Mouse (Mus musculus): Measurements from ENCODE around the gene Pkn1.

The Pkn1 gene

GRCm38 (mm10) chr8:83652744-83653661 is 46.0 kb downstream of the Pkn1 start:
- DNase-seq (ENCODE audit: low read depth) = peak; percentile 63

GRCm38 (mm10) chr8:83652030-83652743 is 46.8 kb downstream of the Pkn1 start, which contains the start of gene Gipc1:
TSS of gene Gipc1 (plus strand) at chr8:83652677.
- DNase-seq (ENCODE audit: low read depth) = peak; percentile 97

- DNase-seq (ENCODE audit: low read depth) = no peak
Observed at GRCm38 (mm10) chr8:83649699-83650098, 49.3 kb downstream of the Pkn1 start.

GRCm38 (mm10) chr8:83648031-83648430 is 50.9 kb downstream of the Pkn1 start:
- DNase-seq (ENCODE audit: low read depth) = no peak

- no peak for DNase-seq (ENCODE audit: low read depth)
Observed at GRCm38 (mm10) chr8:83647511-83647910, 51.5 kb downstream of the Pkn1 start.

- DNase-seq (ENCODE audit: low read depth) = no peak
Observed at GRCm38 (mm10) chr8:83639649-83640048, 59.3 kb downstream of the Pkn1 start.

GRCm38 (mm10) chr8:83638856-83639255 is 60.1 kb downstream of the Pkn1 start:
- no peak for DNase-seq (ENCODE audit: low read depth)

GRCm38 (mm10) chr8:83632083-83632707 is 66.8 kb downstream of the Pkn1 start:
- DNase-seq (ENCODE audit: low read depth) = no peak

- DNase-seq (ENCODE audit: low read depth) = no peak
Observed at GRCm38 (mm10) chr8:83625676-83626299, 73.2 kb downstream of the Pkn1 start.

- peak; percentile 41 for DNase-seq (ENCODE audit: low read depth)
Observed at GRCm38 (mm10) chr8:83624739-83625138, 74.2 kb downstream of the Pkn1 start.

- no peak for DNase-seq (ENCODE audit: low read depth)
Observed at GRCm38 (mm10) chr8:83623549-83623948, 75.4 kb downstream of the Pkn1 start.

- DNase-seq (ENCODE audit: low read depth) = peak; percentile 92
Observed at GRCm38 (mm10) chr8:83622389-83622989, 76.5 kb downstream of the Pkn1 start.

GRCm38 (mm10) chr8:83621691-83622388 is 77.1 kb downstream of the Pkn1 start:
- DNase-seq (ENCODE audit: low read depth) = no peak

GRCm38 (mm10) chr8:83619568-83620285 is 79.3 kb downstream of the Pkn1 start:
- DNase-seq (ENCODE audit: low read depth) = no peak

- no peak for DNase-seq (ENCODE audit: low read depth)
Observed at GRCm38 (mm10) chr8:83618566-83618965, 80.4 kb downstream of the Pkn1 start.

- no peak for DNase-seq (ENCODE audit: low read depth)
Observed at GRCm38 (mm10) chr8:83617111-83617510, 81.9 kb downstream of the Pkn1 start.

GRCm38 (mm10) chr8:83616625-83617024 is 82.4 kb downstream of the Pkn1 start:
- DNase-seq (ENCODE audit: low read depth) = no peak
